Mouse (Mus musculus): ENCODE data around the gene Lcn12. TPM values are rescaled to one million over a fixed set of nuclear protein-coding genes. Genes with fewer than 3 reads are reported as not detected.

Lcn12 gene
- polyA plus RNA-seq, 1 experiment from 2014 or later = not detected

DNA sequence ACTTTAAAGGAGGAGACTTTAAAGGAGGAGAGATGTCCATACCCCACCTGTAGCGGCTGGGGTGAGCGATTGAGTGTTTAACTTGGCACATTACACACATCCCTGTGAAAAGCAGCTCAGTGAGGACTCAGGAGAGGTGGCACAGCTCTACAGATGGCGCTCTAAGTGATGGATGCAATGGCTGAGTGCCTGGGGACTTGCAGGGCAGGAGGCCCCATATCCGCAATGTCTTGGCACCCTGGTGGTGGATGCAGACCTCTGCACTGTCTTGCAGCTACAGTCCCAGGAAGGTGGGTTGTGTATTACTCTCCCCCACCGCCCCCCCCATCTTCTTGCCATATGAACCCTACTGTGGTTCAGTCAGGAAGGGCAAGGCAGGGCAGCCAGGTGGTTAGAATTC, 13.3 kb upstream of the Lcn12 start:
- Histone ChIP-seq H3K9ac (ENCODE audit: low read length) (no peak overlapping the region), H3K9me3 (replicated peaks; ENCODE audit: control insufficient read depth, low read length) (no peaks in the 10 kb centered on the region), H3K4me2 (ENCODE audit: low read depth, low read length) (no peak overlapping the region), H3K36me3 (ENCODE audit: control insufficient read depth, insufficient read depth) (peaks cover 21% of the 10 kb centered on the region), H3K27ac (ENCODE audit: low read length) (no peak overlapping the region), H3K4me1 (ENCODE audit: control insufficient read depth, insufficient read depth, low read length) (peaks cover under 1% of the 10 kb centered on the region), H3K27me3 (ENCODE audit: control insufficient read depth, insufficient read depth, low read length) (no peaks in the 10 kb centered on the region), H3K4me3 (ENCODE audit: low read length) (no peak overlapping the region)
- 42% methylated on average over 5 of the region's 5 CpGs for WGBS
- no peak for ATAC-seq (replicated peaks; ENCODE audit: extremely low read depth, insufficient read depth, low FRiP score)

GRCm38 (mm10) chr2:25505860-25506259, 12.1 kb upstream of the Lcn12 start:
- no peak for ATAC-seq (replicated peaks; ENCODE audit: extremely low read depth, insufficient read depth, low FRiP score)
- WGBS = 96% methylated on average over 4 of the region's 4 CpGs
- H3K36me3 ChIP-seq (ENCODE audit: control insufficient read depth, insufficient read depth) = peaks cover 21% of the 10 kb centered on the region

DNA sequence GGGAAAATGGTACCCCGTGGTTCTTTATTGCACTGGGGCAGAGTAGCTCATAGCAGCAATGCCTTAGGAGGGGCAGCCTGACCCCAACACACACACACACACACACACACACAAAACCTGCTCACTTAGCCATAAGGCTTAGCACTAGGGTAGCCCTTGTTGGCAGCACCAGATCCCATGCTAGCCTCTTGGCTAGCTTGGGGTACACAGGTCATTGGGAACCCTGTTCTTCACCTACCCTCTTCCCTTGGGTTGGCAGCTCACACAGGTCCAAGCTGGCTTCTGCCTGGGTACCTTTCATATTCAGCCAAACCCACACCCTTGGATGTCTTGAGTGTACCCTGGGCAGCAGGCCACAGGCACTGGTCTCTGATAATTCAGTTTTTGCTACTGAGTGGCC, 11.3 kb upstream of the Lcn12 start:
- 95% methylated on average over 1 of the region's 1 CpGs for WGBS
- H3K27me3 ChIP-seq (ENCODE audit: control insufficient read depth, insufficient read depth, low read length) = no peaks in the 10 kb centered on the region
- no peak overlapping the region for H3K9ac ChIP-seq (ENCODE audit: low read length)
- H3K9me3 ChIP-seq (replicated peaks; ENCODE audit: control insufficient read depth, low read length) = no peaks in the 10 kb centered on the region
- ATAC-seq (replicated peaks; ENCODE audit: extremely low read depth, insufficient read depth, low FRiP score) = no peak
- H3K4me1 ChIP-seq (ENCODE audit: control insufficient read depth, insufficient read depth, low read length) = peaks cover 9% of the 10 kb centered on the region
- H3K4me3 ChIP-seq (ENCODE audit: low read length) = no peak overlapping the region
- no peak overlapping the region for H3K27ac ChIP-seq (ENCODE audit: low read length)
- peaks cover 21% of the 10 kb centered on the region for H3K36me3 ChIP-seq (ENCODE audit: control insufficient read depth, insufficient read depth)
- no peak overlapping the region for H3K4me2 ChIP-seq (ENCODE audit: low read depth, low read length)

More at GRCm38 (mm10) chr2:25505860-25506259, 12.1 kb upstream of the Lcn12 start:
- Histone ChIP-seq H3K4me2 (ENCODE audit: low read depth, low read length) (no peak overlapping the region), H3K27me3 (ENCODE audit: control insufficient read depth, insufficient read depth, low read length) (no peaks in the 10 kb centered on the region), H3K4me1 (ENCODE audit: control insufficient read depth, insufficient read depth, low read length) (peaks cover 7% of the 10 kb centered on the region), H3K4me3 (ENCODE audit: low read length) (no peak overlapping the region), H3K9me3 (replicated peaks; ENCODE audit: control insufficient read depth, low read length) (no peaks in the 10 kb centered on the region), H3K27ac (ENCODE audit: low read length) (no peak overlapping the region), H3K9ac (ENCODE audit: low read length) (no peak overlapping the region)

DNA sequence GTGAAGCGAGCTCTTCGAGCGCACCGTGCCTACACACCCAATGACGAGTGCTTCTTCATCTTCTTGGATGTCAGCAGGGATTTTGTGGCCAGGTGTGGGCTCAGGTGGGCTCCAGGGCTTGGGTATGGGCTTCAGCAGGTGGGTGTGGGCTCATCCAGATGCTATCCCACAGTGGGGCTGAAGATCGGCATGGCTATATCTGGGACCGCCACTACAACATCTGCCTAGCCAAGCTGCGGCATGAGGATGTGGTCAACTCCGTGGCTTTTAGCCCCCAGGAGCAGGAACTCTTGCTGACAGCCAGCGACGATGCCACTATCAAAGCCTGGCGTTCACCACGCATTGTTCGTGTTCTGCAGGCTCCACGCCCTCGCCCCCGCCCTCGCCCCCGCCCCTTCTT, 10.8 kb upstream of the Lcn12 start:
- Histone ChIP-seq H3K27me3 (ENCODE audit: control insufficient read depth, insufficient read depth, low read length) (no peaks in the 10 kb centered on the region), H3K4me3 (ENCODE audit: low read length) (no peak overlapping the region), H3K36me3 (ENCODE audit: control insufficient read depth, insufficient read depth) (peaks cover 21% of the 10 kb centered on the region), H3K9me3 (replicated peaks; ENCODE audit: control insufficient read depth, low read length) (no peaks in the 10 kb centered on the region), H3K4me2 (ENCODE audit: low read depth, low read length) (no peak overlapping the region), H3K9ac (ENCODE audit: low read length) (no peak overlapping the region), H3K4me1 (ENCODE audit: control insufficient read depth, insufficient read depth, low read length) (peaks cover 10% of the 10 kb centered on the region), H3K27ac (ENCODE audit: low read length) (no peak overlapping the region)
- ATAC-seq (replicated peaks; ENCODE audit: extremely low read depth, insufficient read depth, low FRiP score) = no peak
- WGBS = 89% methylated on average over 19 of the region's 19 CpGs

DNA sequence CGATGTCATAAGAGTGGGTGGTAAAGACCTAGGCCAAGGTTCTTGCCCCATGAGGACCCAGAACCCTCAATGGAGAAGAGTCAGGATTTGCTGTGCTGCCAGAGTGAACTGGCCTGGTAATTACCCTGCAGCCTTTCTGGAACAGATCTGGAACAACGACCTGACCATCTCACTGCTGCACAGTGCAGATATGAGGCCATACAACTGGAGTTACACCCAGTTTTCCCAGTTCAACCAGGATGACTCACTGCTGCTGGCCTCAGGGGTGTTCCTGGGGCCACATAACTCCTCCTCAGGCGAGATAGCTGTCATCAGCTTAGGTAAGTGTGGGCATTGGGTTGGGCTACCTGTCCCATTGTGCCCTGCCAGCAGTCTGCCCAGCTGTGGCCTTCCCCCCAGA, 9.0 kb upstream of the Lcn12 start:
- WGBS = 86% methylated on average over 3 of the region's 3 CpGs
- ATAC-seq (replicated peaks; ENCODE audit: extremely low read depth, insufficient read depth, low FRiP score) = no peak

DNA sequence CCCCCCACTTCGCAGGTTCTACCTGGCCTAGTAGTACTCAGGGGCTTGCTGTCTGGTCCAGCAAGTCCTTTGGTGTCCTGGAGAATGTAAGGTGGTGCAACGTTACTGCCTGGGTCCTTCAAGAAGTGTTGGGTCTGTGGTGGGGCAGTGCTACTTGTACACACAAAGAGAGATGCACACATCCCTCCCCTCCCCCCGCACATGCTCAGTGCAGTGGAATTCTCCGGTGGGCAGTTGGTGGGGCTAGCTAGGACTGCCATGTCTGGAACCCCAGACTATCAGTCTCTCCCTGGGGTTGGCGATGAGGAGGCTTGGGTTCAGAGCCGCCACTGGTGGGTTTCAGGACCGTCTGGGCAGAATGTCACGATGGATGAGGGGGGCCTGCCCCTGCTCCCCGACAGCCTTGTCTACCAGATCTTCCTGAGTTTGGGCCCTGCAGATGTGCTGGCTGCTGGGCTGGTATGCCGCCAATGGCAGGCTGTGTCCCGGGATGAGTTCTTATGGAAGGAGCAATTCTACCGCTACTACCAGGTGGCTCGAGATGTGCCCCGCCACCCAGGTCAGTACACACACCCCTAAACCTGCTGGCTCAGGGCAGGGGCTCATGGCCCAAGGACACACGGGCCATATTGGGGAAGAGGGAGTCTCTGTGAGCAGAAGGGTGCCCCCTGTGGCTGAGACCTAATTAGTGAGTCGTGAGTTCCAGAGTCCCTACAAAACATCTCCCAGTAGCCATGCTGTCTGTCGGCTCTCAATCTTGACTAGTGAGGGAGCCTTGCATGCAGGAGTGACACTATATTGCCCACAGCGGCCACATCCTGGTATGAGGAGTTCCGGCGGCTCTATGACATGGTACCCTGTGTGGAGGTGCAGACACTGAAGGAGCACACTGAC, 8.1 kb upstream of the Lcn12 start, which contains the start of gene C8g:
Gene C8g, minus strand, starts transcription at position 127 of the 894 bp plus-strand sequence.
- Histone ChIP-seq H3K9me3 (replicated peaks; ENCODE audit: control insufficient read depth, low read length) (no peaks in the 10 kb centered on the region), H3K4me1 (ENCODE audit: control insufficient read depth, insufficient read depth, low read length) (peaks cover 10% of the 10 kb centered on the region), H3K9ac (ENCODE audit: low read length) (peak within 1 kb of the TSS; percentile 98), H3K4me3 (ENCODE audit: low read length) (peak within 1 kb of the TSS; percentile 96), H3K27me3 (ENCODE audit: control insufficient read depth, insufficient read depth, low read length) (no peaks in the 10 kb centered on the region), H3K36me3 (ENCODE audit: control insufficient read depth, insufficient read depth) (peaks cover 21% of the 10 kb centered on the region), H3K27ac (ENCODE audit: low read length) (peak within 1 kb of the TSS; percentile 64), H3K4me2 (ENCODE audit: low read depth, low read length) (peak within 1 kb of the TSS; percentile 99)
- no peak for ATAC-seq (replicated peaks; ENCODE audit: extremely low read depth, insufficient read depth, low FRiP score)
- 74% methylated on average over 20 of the region's 20 CpGs for WGBS

More for the DNA sequence above, 9.0 kb upstream of the Lcn12 start:
- Histone ChIP-seq H3K4me1 (ENCODE audit: control insufficient read depth, insufficient read depth, low read length) (peaks cover 10% of the 10 kb centered on the region), H3K4me3 (ENCODE audit: low read length) (no peak overlapping the region), H3K4me2 (ENCODE audit: low read depth, low read length) (no peak overlapping the region), H3K9ac (ENCODE audit: low read length) (no peak overlapping the region), H3K9me3 (replicated peaks; ENCODE audit: control insufficient read depth, low read length) (no peaks in the 10 kb centered on the region), H3K36me3 (ENCODE audit: control insufficient read depth, insufficient read depth) (peaks cover 21% of the 10 kb centered on the region), H3K27ac (ENCODE audit: low read length) (no peak overlapping the region), H3K27me3 (ENCODE audit: control insufficient read depth, insufficient read depth, low read length) (no peaks in the 10 kb centered on the region)

DNA sequence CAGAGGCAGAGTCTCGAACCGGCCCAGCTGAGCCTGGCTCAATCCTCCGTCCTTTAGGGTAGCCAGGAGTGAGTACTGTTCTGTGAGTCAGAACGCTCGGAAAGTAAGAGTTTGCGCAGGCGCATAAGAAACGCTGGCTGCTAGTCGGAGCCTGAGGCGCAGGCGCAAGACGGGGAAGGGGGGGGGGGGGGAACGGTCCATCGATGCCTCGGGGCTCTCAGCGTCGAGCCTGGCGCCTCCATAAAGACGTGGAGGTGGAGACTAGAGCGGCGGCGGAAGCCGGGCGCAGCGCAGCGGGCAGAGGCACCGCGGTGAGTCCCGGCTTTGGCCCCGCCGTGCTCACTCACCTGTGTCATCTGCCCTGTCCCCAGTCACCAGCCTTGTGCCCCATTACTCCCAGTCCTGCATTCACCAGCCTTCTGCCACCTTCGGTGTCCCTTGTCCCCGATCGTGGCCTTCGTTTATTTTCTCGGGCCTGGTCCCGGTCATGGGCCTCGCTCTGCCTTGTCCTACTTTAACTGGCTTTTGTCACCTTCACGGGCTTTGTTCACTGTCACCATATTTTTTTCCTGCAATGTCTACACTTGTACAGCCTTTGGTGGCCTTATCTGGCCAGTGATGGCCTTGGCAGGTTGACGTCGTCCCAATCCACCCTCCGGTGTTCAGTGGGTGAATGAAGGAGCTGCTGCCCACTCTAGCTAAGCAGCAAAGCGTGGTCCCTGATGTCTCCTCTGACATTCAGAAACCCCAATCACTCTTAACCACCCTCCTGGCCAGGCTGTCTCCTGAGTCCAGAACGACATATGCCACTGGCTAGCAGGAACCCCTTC, 7.1 kb upstream of the Lcn12 start, which contains the start of gene Fbxw5:
Gene Fbxw5, plus strand, starts transcription at position 175 of the 830 bp plus-strand sequence.
- Histone ChIP-seq H3K4me1 (ENCODE audit: control insufficient read depth, insufficient read depth, low read length) (peaks cover 10% of the 10 kb centered on the region), H3K4me2 (ENCODE audit: low read depth, low read length) (peak within 1 kb of the TSS; percentile 99), H3K36me3 (ENCODE audit: control insufficient read depth, insufficient read depth) (peaks cover 21% of the 10 kb centered on the region), H3K27ac (ENCODE audit: low read length) (peak within 1 kb of the TSS; percentile 64), H3K9me3 (replicated peaks; ENCODE audit: control insufficient read depth, low read length) (no peaks in the 10 kb centered on the region), H3K4me3 (ENCODE audit: low read length) (peak within 1 kb of the TSS; percentile 96), H3K9ac (ENCODE audit: low read length) (peak within 1 kb of the TSS; percentile 98), H3K27me3 (ENCODE audit: control insufficient read depth, insufficient read depth, low read length) (no peaks in the 10 kb centered on the region)
- ATAC-seq (replicated peaks; ENCODE audit: extremely low read depth, insufficient read depth, low FRiP score) = peak; percentile 93
- WGBS = under 1% methylated on average over 38 of the region's 44 CpGs

- 68% methylated on average over 6 of the region's 6 CpGs for WGBS
- no peak for ATAC-seq (replicated peaks; ENCODE audit: extremely low read depth, insufficient read depth, low FRiP score)
- H3K27me3 ChIP-seq (ENCODE audit: control insufficient read depth, insufficient read depth, low read length) = no peaks in the 10 kb centered on the region
Observed at GRCm38 (mm10) chr2:25500071-25500575, 6.4 kb upstream of the Lcn12 start.

More at GRCm38 (mm10) chr2:25500071-25500575, 6.4 kb upstream of the Lcn12 start:
- Histone ChIP-seq H3K4me1 (ENCODE audit: control insufficient read depth, insufficient read depth, low read length) (peaks cover 10% of the 10 kb centered on the region), H3K36me3 (ENCODE audit: control insufficient read depth, insufficient read depth) (peaks cover 21% of the 10 kb centered on the region), H3K9ac (ENCODE audit: low read length) (peak overlapping the region; percentile 73), H3K9me3 (replicated peaks; ENCODE audit: control insufficient read depth, low read length) (no peaks in the 10 kb centered on the region), H3K27ac (ENCODE audit: low read length) (peak overlapping the region; percentile 47; the same call in 1 of the 2 replicates), H3K4me2 (ENCODE audit: low read depth, low read length) (peak overlapping the region; percentile 67), H3K4me3 (ENCODE audit: low read length) (peak overlapping the region; percentile 96)
